Mouse (Mus musculus): ENCODE measurements at regions not wholly inside any gene's neighbourhood (a gene's known extent, or its start where the extent isn't known, plus 50 kb on each side); places are given as distances from the start of the nearest gene placed in this dataset.

- no peak overlapping the region for H3K27ac ChIP-seq
- TF ChIP-seq EP300 (IDR thresholded peaks at IDR 0.05; ENCODE audit: insufficient read depth, low read depth, low read length) (no peak), POLR2A (IDR thresholded peaks at IDR 0.05; ENCODE audit: insufficient read depth, low read depth, low read length) (no peak), CTCF (IDR thresholded peaks at IDR 0.05) (no peak)
- intact Hi-C loops (cut with DNase I) = no loop called here
- DNase-seq = no peak
- H3K4me3 ChIP-seq = no peak overlapping the region
- no peaks in the 10 kb centered on the region for H3K27me3 ChIP-seq (ENCODE audit: control insufficient read depth, insufficient read depth, low read length)
- 80% methylated on average over 8 of the region's 8 CpGs for WGBS
- H3K4me1 ChIP-seq (ENCODE audit: control insufficient read depth, insufficient read depth, low read length) = no peaks in the 10 kb centered on the region
- no peak overlapping the region for H3K9ac ChIP-seq (ENCODE audit: low read depth, low read length)
- H3K36me3 ChIP-seq (ENCODE audit: control insufficient read depth, insufficient read depth, low read length) = no peaks in the 10 kb centered on the region
- no peaks in the 10 kb centered on the region for H3K79me2 ChIP-seq (replicated peaks; ENCODE audit: control insufficient read depth, insufficient read depth, low read length)
Measured at GRCm38 (mm10) chr15:36394914-36395671, 612.5 kb downstream of the Zfp706 start.

DNA sequence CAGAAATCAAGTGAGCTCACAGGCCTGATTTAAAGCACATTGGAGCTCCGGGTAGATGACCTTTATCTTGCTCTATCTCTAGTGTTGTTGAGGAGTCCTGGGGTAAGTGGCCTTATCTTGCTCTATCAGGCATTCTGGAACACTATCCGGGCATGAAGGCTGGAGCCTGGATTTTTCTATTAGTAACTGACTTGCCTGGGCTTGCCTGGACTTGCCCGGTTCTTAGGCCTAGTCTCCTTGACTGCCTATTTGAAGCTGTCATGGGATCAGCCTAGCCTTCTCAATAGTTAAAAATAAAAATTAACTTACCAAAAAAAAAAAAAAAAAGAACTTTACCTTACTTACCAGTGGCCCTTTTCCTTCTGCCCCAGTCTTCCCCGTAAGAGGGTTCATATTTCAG, 617.8 kb downstream of the Zfp706 start:
- no peak for TF ChIP-seq POLR2A (IDR thresholded peaks at IDR 0.05; ENCODE audit: insufficient read depth, low read depth, low read length)
- Histone ChIP-seq H3K79me2 (replicated peaks; ENCODE audit: control insufficient read depth, insufficient read depth, low read length) (no peaks in the 10 kb centered on the region), H3K27me3 (ENCODE audit: control insufficient read depth, insufficient read depth, low read length) (no peaks in the 10 kb centered on the region), H3K4me1 (ENCODE audit: control insufficient read depth, insufficient read depth, low read length) (no peaks in the 10 kb centered on the region), H3K4me3 (no peak overlapping the region), H3K27ac (no peak overlapping the region), H3K36me3 (ENCODE audit: control insufficient read depth, insufficient read depth, low read length) (no peaks in the 10 kb centered on the region), H3K9ac (ENCODE audit: low read depth, low read length) (no peak overlapping the region)
- intact Hi-C loops (cut with DNase I) = no loop called here
- no peak for DNase-seq
- WGBS = 70% methylated on average over 4 of the region's 4 CpGs

DNA sequence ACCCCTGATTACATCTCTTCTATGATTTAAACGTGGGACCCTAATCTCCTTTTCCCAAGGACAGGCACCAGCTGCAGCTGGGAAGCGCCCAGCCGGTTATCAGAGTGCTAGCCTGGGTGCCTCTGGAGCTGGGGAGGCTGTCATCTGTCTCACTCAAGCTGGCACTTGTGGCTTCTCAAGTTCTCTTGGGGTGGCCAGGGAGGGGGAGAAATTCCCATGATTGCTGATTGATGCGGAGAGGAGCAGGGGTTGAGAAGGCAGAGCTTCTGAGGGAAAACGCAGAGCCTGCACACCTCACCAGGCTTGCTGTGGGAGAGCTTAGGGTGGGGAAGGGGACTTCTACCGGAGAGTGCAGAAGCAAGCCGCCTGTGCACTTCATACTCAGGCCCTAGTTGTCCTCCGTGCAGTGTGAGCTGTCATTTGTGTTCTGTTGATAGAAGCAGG, 626.3 kb downstream of the Zfp706 start:
- Histone ChIP-seq H3K79me2 (replicated peaks; ENCODE audit: control insufficient read depth, insufficient read depth, low read length) (no peaks in the 10 kb centered on the region), H3K36me3 (ENCODE audit: control insufficient read depth, insufficient read depth, low read length) (no peaks in the 10 kb centered on the region), H3K27ac (no peak overlapping the region), H3K9ac (ENCODE audit: low read depth, low read length) (no peak overlapping the region), H3K4me3 (no peak overlapping the region), H3K27me3 (ENCODE audit: control insufficient read depth, insufficient read depth, low read length) (0 out of 2 replicates have a peak, but pooled peaks cover 2% of the 10 kb centered on the region), H3K4me1 (ENCODE audit: control insufficient read depth, insufficient read depth, low read length) (no peaks in the 10 kb centered on the region)
- intact Hi-C loops (cut with DNase I) = no loop called here
- 19% methylated on average over 8 of the region's 8 CpGs for WGBS
- no peak for DNase-seq
- no peak for TF ChIP-seq EP300 (IDR thresholded peaks at IDR 0.05; ENCODE audit: insufficient read depth, low read depth, low read length)
- no peak for TF ChIP-seq POLR2A (IDR thresholded peaks at IDR 0.05; ENCODE audit: insufficient read depth, low read depth, low read length)
- no peak for TF ChIP-seq CTCF (IDR thresholded peaks at IDR 0.05)

DNA sequence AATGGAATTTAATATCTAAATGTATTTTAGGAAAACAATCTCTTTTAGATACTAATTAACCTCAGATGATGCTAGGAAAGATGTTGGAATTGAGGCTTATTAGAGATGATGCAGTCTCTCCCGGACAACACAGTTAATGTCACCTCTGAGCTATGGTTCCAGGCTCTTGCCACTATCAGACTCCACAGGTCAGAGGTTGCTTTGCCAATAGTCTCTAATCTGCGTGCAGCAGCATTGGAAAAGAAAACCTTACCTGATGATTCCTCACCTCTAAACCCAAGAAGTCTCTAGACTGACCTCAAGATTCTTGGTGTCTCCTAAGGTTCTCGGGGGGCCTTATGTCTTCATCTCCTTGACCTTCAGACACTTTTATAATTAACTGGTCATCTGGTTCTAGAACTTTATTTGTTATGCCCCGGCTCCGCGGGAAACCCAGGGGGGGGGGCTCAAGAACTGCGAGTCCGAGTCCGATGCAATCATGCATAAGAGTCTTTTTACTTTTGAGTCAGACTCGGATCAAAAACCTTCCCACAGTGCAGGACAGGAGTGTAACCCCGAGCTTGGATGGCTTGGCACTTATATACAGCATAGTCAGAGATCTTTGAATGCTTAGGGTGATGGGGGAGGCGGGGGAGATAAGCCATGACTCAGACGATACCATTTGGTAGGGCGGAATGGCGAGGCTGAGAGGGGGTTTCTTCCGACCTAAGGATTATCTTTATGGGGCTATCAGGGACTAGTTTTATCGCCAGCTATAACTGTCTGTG, 626.9 kb downstream of the Zfp706 start:
- H3K36me3 ChIP-seq (ENCODE audit: control insufficient read depth, insufficient read depth, low read length) = no peaks in the 10 kb centered on the region
- H3K79me2 ChIP-seq (replicated peaks; ENCODE audit: control insufficient read depth, insufficient read depth, low read length) = no peaks in the 10 kb centered on the region
- no peak overlapping the region for H3K4me3 ChIP-seq
- intact Hi-C loops (cut with DNase I) = no loop called here
- H3K27ac ChIP-seq = no peak overlapping the region
- no peak overlapping the region for H3K9ac ChIP-seq (ENCODE audit: low read depth, low read length)
- TF ChIP-seq POLR2A (IDR thresholded peaks at IDR 0.05; ENCODE audit: insufficient read depth, low read depth, low read length) = no peak
- no peak for TF ChIP-seq EP300 (IDR thresholded peaks at IDR 0.05; ENCODE audit: insufficient read depth, low read depth, low read length)
- TF ChIP-seq CTCF (IDR thresholded peaks at IDR 0.05) = no peak
- 0 out of 2 replicates have a peak, but pooled peaks cover 2% of the 10 kb centered on the region for H3K27me3 ChIP-seq (ENCODE audit: control insufficient read depth, insufficient read depth, low read length)
- 20% methylated on average over 17 of the region's 17 CpGs for WGBS
- no peaks in the 10 kb centered on the region for H3K4me1 ChIP-seq (ENCODE audit: control insufficient read depth, insufficient read depth, low read length)
- DNase-seq = no peak

GRCm38 (mm10) chr15:36378640-36379039, 628.9 kb downstream of the Zfp706 start:
- Histone ChIP-seq H3K27ac (no peak overlapping the region), H3K79me2 (replicated peaks; ENCODE audit: control insufficient read depth, insufficient read depth, low read length) (no peaks in the 10 kb centered on the region), H3K27me3 (ENCODE audit: control insufficient read depth, insufficient read depth, low read length) (0 out of 2 replicates have a peak, but pooled peaks cover 2% of the 10 kb centered on the region), H3K9ac (ENCODE audit: low read depth, low read length) (no peak overlapping the region), H3K36me3 (ENCODE audit: control insufficient read depth, insufficient read depth, low read length) (no peaks in the 10 kb centered on the region), H3K4me1 (ENCODE audit: control insufficient read depth, insufficient read depth, low read length) (peaks cover 6% of the 10 kb centered on the region; the same call in 1 of the 2 replicates), H3K4me3 (no peak overlapping the region)
- no peak for DNase-seq
- WGBS = 89% methylated on average over 4 of the region's 4 CpGs
- intact Hi-C loops (cut with DNase I) = loop anchor here (5.0 kb wide), 1 partner anchor 79 kb away; no protein-coding TSS in a partner anchor
- no peak for TF ChIP-seq CTCF (IDR thresholded peaks at IDR 0.05)

- TF ChIP-seq POLR2A (IDR thresholded peaks at IDR 0.05; ENCODE audit: insufficient read depth, low read depth, low read length) = no peak
- TF ChIP-seq CTCF (IDR thresholded peaks at IDR 0.05) = no peak
- no peak for TF ChIP-seq EP300 (IDR thresholded peaks at IDR 0.05; ENCODE audit: insufficient read depth, low read depth, low read length)
- Histone ChIP-seq H3K36me3 (ENCODE audit: control insufficient read depth, insufficient read depth, low read length) (no peaks in the 10 kb centered on the region), H3K4me3 (no peak overlapping the region), H3K27ac (no peak overlapping the region), H3K79me2 (replicated peaks; ENCODE audit: control insufficient read depth, insufficient read depth, low read length) (no peaks in the 10 kb centered on the region), H3K27me3 (ENCODE audit: control insufficient read depth, insufficient read depth, low read length) (no peaks in the 10 kb centered on the region), H3K9ac (ENCODE audit: low read depth, low read length) (no peak overlapping the region), H3K4me1 (ENCODE audit: control insufficient read depth, insufficient read depth, low read length) (peaks cover 6% of the 10 kb centered on the region; the same call in 1 of the 2 replicates)
- intact Hi-C loops (cut with DNase I) = loop anchor here (5.0 kb wide), 1 partner anchor 81 kb away; no protein-coding TSS in a partner anchor
- 69% methylated on average over 6 of the region's 6 CpGs for WGBS
- DNase-seq = no peak
Measured at GRCm38 (mm10) chr15:36376551-36376950, 631.0 kb downstream of the Zfp706 start.

All from heart, adult 2 months (tissue).